Mouse (Mus musculus) MEL (cell line): Measurements from ENCODE around the gene Gapdh. TPM values are rescaled to one million over a fixed set of nuclear protein-coding genes. Genes with fewer than 3 reads are reported as not detected.

Experiments
- DNase-seq: peaks from one replicate; pipeline ENCODE4 v3.0.0; 2011; ENCODE audit warnings: low read depth, low spot score
- H3K27ac ChIP-seq: 2 replicates; pipeline ENCODE4 v1.5.1; 2012; ENCODE audit warnings: low read depth, mild to moderate bottlenecking, control low read depth, low read length, moderate library complexity; ENCODE audit not compliant: control insufficient read depth
- H3K27me3 ChIP-seq, 2 experiments: fragments of 150-350 bp in 1 of 2; sonication (generic) in 1 of 2; 2 replicates each; pipeline ENCODE4 v1.6.1; 2012; ENCODE audit warnings: low read length in 2 of 2, mild to moderate bottlenecking in 2 of 2, improper control_type of control experiment in 1 of 2, moderate library complexity in 1 of 2; ENCODE audit not compliant: insufficient read depth in 2 of 2, control insufficient read depth in 1 of 2
- H3K36me3 ChIP-seq, 2 experiments: 2 replicates each; pipeline ENCODE4 v1.6.1; 2012 to 2014; ENCODE audit warnings: low read length in 2 of 2, improper control_type of control experiment in 1 of 2, inconsistent platforms in 1 of 2, mild to moderate bottlenecking in 1 of 2; ENCODE audit not compliant: insufficient read depth in 2 of 2, control insufficient read depth in 1 of 2
- H3K4me1 ChIP-seq, 2 experiments: fragments of 150-350 bp in 1 of 2; sonication (generic) in 1 of 2; 2 replicates each; pipeline ENCODE4 v1.6.1; 2012; ENCODE audit warnings: low read length in 2 of 2, improper control_type of control experiment in 1 of 2, mild to moderate bottlenecking in 1 of 2; ENCODE audit not compliant: insufficient read depth in 2 of 2, control insufficient read depth in 1 of 2
- H3K4me3 ChIP-seq, 2 experiments: fragments of 150-350 bp in 1 of 2; sonication (generic) in 1 of 2; 2 replicates each; pipeline ENCODE4 v1.5.1; 2012; ENCODE audit warnings: low read depth in 2 of 2, low read length in 2 of 2, mild to moderate bottlenecking in 2 of 2, moderate library complexity in 2 of 2, control low read depth in 1 of 2, improper control_type of control experiment in 1 of 2; ENCODE audit not compliant: control insufficient read depth in 1 of 2, insufficient read depth in 1 of 2
- H3K79me2 ChIP-seq: 2 replicates; pipeline ENCODE4 v1.6.1; 2012; ENCODE audit warnings: mild to moderate bottlenecking, low read length, moderate library complexity; ENCODE audit not compliant: control insufficient read depth, poor library complexity, insufficient read depth
- H3K9ac ChIP-seq: 2 replicates; pipeline ENCODE4 v1.6.1; 2012; ENCODE audit warnings: low read depth, mild to moderate bottlenecking, control low read depth, low read length, moderate library complexity; ENCODE audit not compliant: control insufficient read depth, poor library complexity, severe bottlenecking
- H3K9me3 ChIP-seq: fragments of 150-350 bp; sonication (generic); replicated peaks from 2 replicates; pipeline ENCODE4 v1.6.1; 2012; ENCODE audit warnings: mild to moderate bottlenecking, low read length, improper control_type of control experiment, moderate library complexity; ENCODE audit not compliant: insufficient read depth
- BHLHE40 ChIP-seq: IDR thresholded peaks from 2 replicates; pipeline ENCODE4 v1.6.1; 2012; ENCODE audit warnings: low read depth, mild to moderate bottlenecking, inconsistent platforms, low read length, improper control_type of control experiment, borderline replicate concordance
- CHD1 ChIP-seq: IDR thresholded peaks from 2 replicates; pipeline ENCODE4 v1.6.1; 2012; ENCODE audit warnings: low read depth, mild to moderate bottlenecking, inconsistent platforms, low read length, improper control_type of control experiment
- ELF1 ChIP-seq: IDR thresholded peaks from 2 replicates; pipeline ENCODE4 v1.6.1; 2014; ENCODE audit warnings: low read depth, mild to moderate bottlenecking, inconsistent platforms, low read length, improper control_type of control experiment, moderate library complexity
- EP300 ChIP-seq, 2 experiments: IDR thresholded peaks; 2 replicates each; pipeline ENCODE4 v1.6.1; 2011; ENCODE audit warnings: improper control_type of control experiment in 2 of 2, low read length in 2 of 2, low read depth in 1 of 2, mild to moderate bottlenecking in 1 of 2
- GABPA ChIP-seq: IDR thresholded peaks from 2 replicates; pipeline ENCODE4 v1.6.1; 2012; ENCODE audit warnings: low read depth, mild to moderate bottlenecking, inconsistent platforms, low read length, improper control_type of control experiment, moderate library complexity
- GATA1 ChIP-seq: IDR thresholded peaks from 2 replicates; pipeline ENCODE4 v1.6.1; 2011; ENCODE audit warnings: low read depth, low read length, improper control_type of control experiment
- HCFC1 ChIP-seq: IDR thresholded peaks from 2 replicates; pipeline ENCODE4 v1.6.1; 2012; ENCODE audit warnings: low read depth, mild to moderate bottlenecking, inconsistent platforms, low read length, improper control_type of control experiment, moderate library complexity
- JUND ChIP-seq: IDR thresholded peaks from 2 replicates; pipeline ENCODE4 v1.6.1; 2011; ENCODE audit warnings: low read depth, mild to moderate bottlenecking, improper control_type of control experiment, low read length
- MAFK ChIP-seq: IDR thresholded peaks from 2 replicates; pipeline ENCODE4 v1.6.1; 2011; ENCODE audit warnings: low read depth, mild to moderate bottlenecking, low read length, improper control_type of control experiment, borderline replicate concordance
- MAX ChIP-seq: IDR thresholded peaks from 2 replicates; pipeline ENCODE4 v1.6.1; 2011; ENCODE audit warnings: low read length, improper control_type of control experiment
- MAZ ChIP-seq: IDR thresholded peaks from 2 replicates; pipeline ENCODE4 v1.6.1; 2012; ENCODE audit warnings: low read depth, mild to moderate bottlenecking, inconsistent platforms, low read length, improper control_type of control experiment
- MEF2A ChIP-seq: IDR thresholded peaks from 2 replicates; pipeline ENCODE4 v1.6.1; 2014; ENCODE audit warnings: low read depth, mild to moderate bottlenecking, inconsistent platforms, low read length, improper control_type of control experiment; ENCODE audit not compliant: poor library complexity, insufficient replicate concordance, severe bottlenecking; ENCODE audit errors: extremely low read depth
- MXI1 ChIP-seq: IDR thresholded peaks from 2 replicates; pipeline ENCODE4 v1.6.1; 2011; ENCODE audit warnings: mild to moderate bottlenecking, low read depth, low read length, improper control_type of control experiment
- MYB ChIP-seq: IDR thresholded peaks from 2 replicates; pipeline ENCODE4 v1.6.1; 2011; ENCODE audit warnings: mild to moderate bottlenecking, low read depth, low read length, improper control_type of control experiment
- POLR2AphosphoS2 ChIP-seq: IDR thresholded peaks from 2 replicates; pipeline ENCODE4 v1.6.1; 2011; ENCODE audit warnings: low read length, improper control_type of control experiment
- RAD21 ChIP-seq: IDR thresholded peaks from 2 replicates; pipeline ENCODE4 v1.6.1; 2011; ENCODE audit warnings: mild to moderate bottlenecking, low read depth, low read length, improper control_type of control experiment
- RCOR1 ChIP-seq: IDR thresholded peaks from 2 replicates; pipeline ENCODE4 v1.6.1; 2012; ENCODE audit warnings: low read depth, mild to moderate bottlenecking, inconsistent platforms, low read length, improper control_type of control experiment
- SIN3A ChIP-seq: IDR thresholded peaks from 2 replicates; pipeline ENCODE4 v1.6.1; 2012; ENCODE audit warnings: low read length, improper control_type of control experiment, inconsistent platforms
- SMC3 ChIP-seq: IDR thresholded peaks from 2 replicates; pipeline ENCODE4 v1.6.1; 2011; ENCODE audit warnings: low read depth, low read length, improper control_type of control experiment
- TAL1 ChIP-seq: IDR thresholded peaks from 2 replicates; pipeline ENCODE4 v1.6.1; 2012; ENCODE audit warnings: mild to moderate bottlenecking, inconsistent platforms, low read length, moderate library complexity, mixed read lengths
- TCF12 ChIP-seq: IDR thresholded peaks from 2 replicates; pipeline ENCODE4 v1.6.1; 2014; ENCODE audit warnings: low read depth, mild to moderate bottlenecking, inconsistent platforms, low read length, improper control_type of control experiment, moderate library complexity
- USF1 ChIP-seq: IDR thresholded peaks from 2 replicates; pipeline ENCODE4 v1.6.1; 2014; ENCODE audit warnings: low read depth, mild to moderate bottlenecking, inconsistent platforms, low read length, improper control_type of control experiment, moderate library complexity
- USF2 ChIP-seq, 2 experiments: IDR thresholded peaks; 2 replicates each; pipeline ENCODE4 v1.6.1; 2011 to 2012; ENCODE audit warnings: improper control_type of control experiment in 2 of 2, low read length in 2 of 2, borderline replicate concordance in 1 of 2, inconsistent platforms in 1 of 2, low read depth in 1 of 2, mild to moderate bottlenecking in 1 of 2; ENCODE audit not compliant: insufficient read depth in 1 of 2
- ZC3H11A ChIP-seq: IDR thresholded peaks from 2 replicates; pipeline ENCODE4 v1.6.1; 2012; ENCODE audit warnings: low read depth, mild to moderate bottlenecking, inconsistent platforms, low read length, improper control_type of control experiment
- ZKSCAN1 ChIP-seq: IDR thresholded peaks from 2 replicates; pipeline ENCODE4 v1.6.1; 2012; ENCODE audit warnings: low read depth, mild to moderate bottlenecking, inconsistent platforms, low read length, improper control_type of control experiment, moderate library complexity
- ZMIZ1 ChIP-seq: IDR thresholded peaks from 2 replicates; pipeline ENCODE4 v1.6.1; 2012; ENCODE audit warnings: low read depth, mild to moderate bottlenecking, inconsistent platforms, low read length, improper control_type of control experiment, moderate library complexity
- polyA plus RNA-seq, 2 experiments: library from polyadenylated mRNA; stranded (reverse) in 1 of 2; unstranded in 1 of 2; fragments of >175 nt in 1 of 2; fragments of >200 nt in 1 of 2; gene quantifications; 2 replicates each; pipeline versions ENCODE4 v1.2.1 to v1.2.4; 2012; ENCODE audit warnings: low replicate concordance in 2 of 2, low read depth in 1 of 2; ENCODE audit not compliant: insufficient read length in 2 of 2, insufficient read depth in 1 of 2, missing spikeins in 1 of 2
- total RNA-seq: library from RNA; depleted of rRNA; stranded (reverse); fragments of 300-350 nt; gene quantifications from 2 replicates; pipeline ENCODE4 v1.2.3, GENCODE M21; 2012

Gene Gapdh
- total and polyA plus RNA-seq, 3 experiments = 723 to 1,834 TPM; not detected in 1

- TF ChIP-seq MYB = peak; percentile 93
- TF ChIP-seq BHLHE40 = no peak
- peak; percentile 49 for TF ChIP-seq TAL1
- TF ChIP-seq SIN3A = peak; percentile 70
- TF ChIP-seq RCOR1 = peak; percentile 33
- no peak for TF ChIP-seq JUND
- TF ChIP-seq SMC3 = no peak
- TF ChIP-seq ZC3H11A = no peak
- no peak for TF ChIP-seq RAD21
- no peak for TF ChIP-seq MAFK
- peak; percentile 97 for TF ChIP-seq MAX
- peak; percentile 85 for TF ChIP-seq TCF12
- TF ChIP-seq ZMIZ1 = 0 out of 2 replicates have a peak, but pooled peaks have one; percentile 47
- no peak for TF ChIP-seq ELF1
- 0 out of 2 replicates have a peak, but pooled peaks have one; percentile 71 for TF ChIP-seq CHD1
- TF ChIP-seq USF1 = peak; percentile 46; the same call in 1 of the 2 replicates
- peak; percentile 77 to 90 for TF ChIP-seq EP300 (IDR thresholded peaks at IDR 0.05; ENCODE audit: low read depth in 1 of 2, low read length in 2 of 2)
- no peak for TF ChIP-seq MEF2A
- TF ChIP-seq HCFC1 = no peak; the same call in 1 of the 2 replicates
- TF ChIP-seq POLR2AphosphoS2 = no peak; the same call in 1 of the 2 replicates
- TF ChIP-seq MXI1 = peak; percentile 97
- no peak for TF ChIP-seq ZKSCAN1
- TF ChIP-seq GABPA = no peak; the same call in 1 of the 2 replicates
Measured at GRCm38 (mm10) chr6:125152212-125153017, 13.9 kb downstream of the Gapdh start (continued).

- no peaks in the 10 kb centered on the region for H3K9me3 ChIP-seq
- DNase-seq = no peak
- H3K9ac ChIP-seq = no peak overlapping the region
- no peaks in the 10 kb centered on the region for H3K27me3 ChIP-seq
- peaks cover 0 to 28% of the 10 kb centered on the region in 2 experiments; a peak in 3 of 4 replicates for H3K4me1 ChIP-seq
- H3K79me2 ChIP-seq = peaks cover 21% of the 10 kb centered on the region
- H3K4me3 ChIP-seq = no peak overlapping the region
- H3K27ac ChIP-seq = no peak overlapping the region
- peaks cover 0 to 9% of the 10 kb centered on the region in 2 experiments; a peak in 2 of 4 replicates for H3K36me3 ChIP-seq
- no peak for TF ChIP-seq ZC3H11A
- TF ChIP-seq JUND = no peak
- TF ChIP-seq ZMIZ1 = no peak
- no peak for TF ChIP-seq RAD21
- TF ChIP-seq GATA1 = no peak
- TF ChIP-seq ZKSCAN1 = no peak
- TF ChIP-seq MAZ = no peak
- TF ChIP-seq POLR2AphosphoS2 = no peak
- TF ChIP-seq BHLHE40 = no peak
- no peak for TF ChIP-seq USF2 (IDR thresholded peaks at IDR 0.05; ENCODE audit: borderline replicate concordance in 1 of 2, insufficient read depth in 1 of 2, low read depth in 1 of 2, low read length in 2 of 2)
- TF ChIP-seq USF1 = no peak
Measured at GRCm38 (mm10) chr6:125149569-125149950, 16.7 kb downstream of the Gapdh start.
